Mouse (Mus musculus): Measurements from ENCODE around the gene Slc48a1.

DNA sequence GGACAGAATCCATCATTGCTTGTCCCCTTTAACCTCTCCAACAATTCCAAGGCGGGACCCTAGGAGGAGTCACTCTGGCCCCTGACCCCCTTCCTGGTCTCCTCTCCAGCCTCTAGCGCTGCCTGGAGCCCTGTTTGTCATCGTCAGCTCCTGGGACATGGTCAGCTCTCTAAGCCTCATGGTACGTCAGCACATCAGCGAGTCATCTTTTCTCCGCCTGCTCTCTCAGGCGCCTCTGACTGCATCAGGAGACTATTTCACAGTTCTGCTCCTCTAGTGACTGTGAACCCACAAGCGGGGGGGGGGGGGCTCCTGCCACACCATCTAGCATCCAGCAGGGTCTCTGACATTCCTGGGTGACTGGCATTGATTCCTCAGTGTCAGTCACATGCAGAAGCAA lies 23.0 kb upstream of the Slc48a1 start:
- no peak for TF ChIP-seq CTCF (conservative IDR thresholded peaks at IDR 0.05; ENCODE audit: low read length)
- TF ChIP-seq POU5F1 (IDR thresholded peaks at IDR 0.05; ENCODE audit: borderline replicate concordance, low read length), result no peak
